Mouse (Mus musculus): ENCODE measurements around the gene Tbc1d22b. TPM values are rescaled to one million over a fixed set of nuclear protein-coding genes. Genes with fewer than 3 reads are reported as not detected.

The Tbc1d22b gene
- polyA plus RNA-seq, 1 experiment, result 47.8 TPM

DNA sequence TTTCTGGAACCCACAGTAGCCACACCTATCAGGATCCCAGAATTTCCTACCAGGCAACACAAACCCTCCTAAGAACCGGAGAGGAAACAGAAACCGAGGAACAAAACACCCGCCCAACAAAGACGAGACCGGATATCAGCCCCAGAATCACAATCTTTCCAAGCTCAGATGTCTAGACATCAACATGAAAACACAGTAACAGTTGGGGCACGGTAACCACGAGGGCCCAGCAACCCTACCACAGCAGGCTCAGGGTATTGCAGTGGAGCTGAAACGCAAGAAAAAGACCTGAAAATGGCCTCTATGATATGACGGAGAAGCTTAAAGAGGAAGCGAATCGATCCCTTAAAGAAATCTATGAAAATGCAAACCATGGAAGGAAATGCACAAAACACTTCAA, 15.7 kb upstream of the Tbc1d22b start:
- no peaks in the 10 kb centered on the region for H3K27me3 ChIP-seq (ENCODE audit: control insufficient read depth, insufficient read depth, low read length)
- H3K27ac ChIP-seq (ENCODE audit: control insufficient read depth, insufficient read depth, low read length), result peak overlapping the region; percentile 26
- 38% methylated on average over 11 of the region's 11 CpGs for WGBS
- TF ChIP-seq POLR2A (IDR thresholded peaks at IDR 0.05; ENCODE audit: control insufficient read depth, extremely low read depth, insufficient read depth, low read length, poor library complexity), result no peak
- TF ChIP-seq CTCF (IDR thresholded peaks at IDR 0.05; ENCODE audit: borderline replicate concordance, control insufficient read depth, extremely low read depth, insufficient read depth, low read length, poor library complexity), result no peak
- DNase-seq, result peak; percentile 21
- H3K4me3 ChIP-seq (ENCODE audit: control insufficient read depth, insufficient read depth, low read length), result no peak overlapping the region
- H3K36me3 ChIP-seq (ENCODE audit: control insufficient read depth, insufficient read depth, low read length), result no peaks in the 10 kb centered on the region
- peaks cover 33% of the 10 kb centered on the region for H3K4me1 ChIP-seq (replicated peaks; ENCODE audit: control insufficient read depth, insufficient read depth, low read length)

- Histone ChIP-seq H3K36me3 (ENCODE audit: control insufficient read depth, insufficient read depth, low read length) (no peaks in the 10 kb centered on the region), H3K27ac (ENCODE audit: control insufficient read depth, insufficient read depth, low read length) (no peak overlapping the region), H3K4me3 (ENCODE audit: control insufficient read depth, insufficient read depth, low read length) (no peak overlapping the region), H3K27me3 (ENCODE audit: control insufficient read depth, insufficient read depth, low read length) (no peaks in the 10 kb centered on the region), H3K4me1 (replicated peaks; ENCODE audit: control insufficient read depth, insufficient read depth, low read length) (no peaks in the 10 kb centered on the region)
- TF ChIP-seq POLR2A (IDR thresholded peaks at IDR 0.05; ENCODE audit: control insufficient read depth, extremely low read depth, insufficient read depth, low read length, poor library complexity), result no peak
- TF ChIP-seq CTCF (IDR thresholded peaks at IDR 0.05; ENCODE audit: borderline replicate concordance, control insufficient read depth, extremely low read depth, insufficient read depth, low read length, poor library complexity), result no peak
- DNase-seq, result no peak
- 96% methylated on average over 8 of the region's 8 CpGs for WGBS
Measured at GRCm38 (mm10) chr17:29540426-29540825, 9.2 kb upstream of the Tbc1d22b start.

- no peaks in the 10 kb centered on the region for H3K36me3 ChIP-seq (ENCODE audit: control insufficient read depth, insufficient read depth, low read length)
- no peak overlapping the region for H3K4me3 ChIP-seq (ENCODE audit: control insufficient read depth, insufficient read depth, low read length)
- no peaks in the 10 kb centered on the region for H3K4me1 ChIP-seq (replicated peaks; ENCODE audit: control insufficient read depth, insufficient read depth, low read length)
- TF ChIP-seq CTCF (IDR thresholded peaks at IDR 0.05; ENCODE audit: borderline replicate concordance, control insufficient read depth, extremely low read depth, insufficient read depth, low read length, poor library complexity), result no peak
- TF ChIP-seq POLR2A (IDR thresholded peaks at IDR 0.05; ENCODE audit: control insufficient read depth, extremely low read depth, insufficient read depth, low read length, poor library complexity), result no peak
- no peak for DNase-seq
- 95% methylated on average over 14 of the region's 14 CpGs for WGBS
- H3K27ac ChIP-seq (ENCODE audit: control insufficient read depth, insufficient read depth, low read length), result no peak overlapping the region
- no peaks in the 10 kb centered on the region for H3K27me3 ChIP-seq (ENCODE audit: control insufficient read depth, insufficient read depth, low read length)
Measured at GRCm38 (mm10) chr17:29541419-29541818, 8.2 kb upstream of the Tbc1d22b start.

DNA sequence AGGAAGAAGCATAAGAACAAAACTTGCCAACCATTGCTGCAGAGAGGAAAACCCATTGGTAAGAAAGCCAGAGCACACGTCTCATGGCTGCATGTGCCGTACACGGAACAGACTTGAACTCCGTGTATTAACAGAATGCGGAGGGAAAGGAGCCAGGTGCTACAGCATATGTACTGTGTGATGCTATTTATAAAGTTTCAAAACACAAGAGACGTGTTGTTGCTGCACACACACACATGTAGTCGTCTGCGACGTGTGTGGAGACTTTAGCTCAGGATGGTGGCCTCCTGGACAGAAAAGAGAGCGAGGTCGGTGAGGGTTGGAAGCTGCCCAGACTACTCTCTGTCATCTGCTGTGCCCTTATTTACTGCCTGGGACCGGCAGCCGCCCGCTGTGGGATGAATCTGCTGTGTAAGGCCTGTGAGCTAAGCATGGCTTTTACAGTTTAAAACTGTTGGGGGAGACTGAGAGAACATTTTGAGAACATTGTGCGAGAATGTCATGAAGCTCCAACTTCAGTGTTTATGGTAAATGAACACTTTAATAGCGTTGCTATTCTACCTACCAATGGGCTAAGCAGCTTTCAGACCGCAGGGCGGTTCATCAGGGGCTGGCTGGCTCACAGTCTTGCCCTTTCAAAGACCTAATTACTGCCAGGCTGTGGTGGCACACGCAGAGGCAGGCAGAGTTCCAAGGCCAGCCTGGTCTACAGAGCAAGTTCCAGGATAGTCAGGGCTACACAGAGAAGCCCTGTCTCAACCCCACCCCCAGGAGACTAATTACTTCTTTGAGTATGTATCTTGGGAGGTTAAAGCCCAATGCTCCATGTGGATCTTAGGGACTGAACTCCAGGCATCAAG, 6.5 kb upstream of the Tbc1d22b start:
- Histone ChIP-seq H3K27ac (ENCODE audit: control insufficient read depth, insufficient read depth, low read length) (no peak overlapping the region), H3K4me3 (ENCODE audit: control insufficient read depth, insufficient read depth, low read length) (no peak overlapping the region), H3K27me3 (ENCODE audit: control insufficient read depth, insufficient read depth, low read length) (no peaks in the 10 kb centered on the region), H3K4me1 (replicated peaks; ENCODE audit: control insufficient read depth, insufficient read depth, low read length) (no peaks in the 10 kb centered on the region), H3K36me3 (ENCODE audit: control insufficient read depth, insufficient read depth, low read length) (no peaks in the 10 kb centered on the region)
- no peak for DNase-seq
- WGBS, result 98% methylated on average over 19 of the region's 19 CpGs
- TF ChIP-seq CTCF (IDR thresholded peaks at IDR 0.05; ENCODE audit: borderline replicate concordance, control insufficient read depth, extremely low read depth, insufficient read depth, low read length, poor library complexity) (no peak), POLR2A (IDR thresholded peaks at IDR 0.05; ENCODE audit: control insufficient read depth, extremely low read depth, insufficient read depth, low read length, poor library complexity) (no peak)

DNA sequence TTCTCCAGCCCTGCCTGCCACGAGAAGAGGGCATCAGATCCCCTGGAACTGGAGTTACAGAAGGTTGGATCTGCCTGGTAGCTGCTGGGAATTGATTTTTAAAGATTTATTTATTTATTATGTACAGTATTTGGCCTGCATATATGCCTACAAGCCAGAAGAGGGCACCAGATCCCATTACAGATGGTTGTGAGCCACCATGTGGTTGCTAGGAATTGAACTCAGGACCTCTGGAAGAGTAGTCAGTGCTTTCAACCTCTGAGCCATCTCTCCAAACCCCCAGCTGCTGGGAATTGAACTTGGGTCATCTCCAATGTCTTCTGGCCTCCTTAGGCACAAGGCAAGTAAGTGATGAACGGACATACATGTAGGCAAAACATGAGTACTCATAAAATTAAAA, 5.5 kb upstream of the Tbc1d22b start:
- Histone ChIP-seq H3K4me3 (ENCODE audit: control insufficient read depth, insufficient read depth, low read length) (no peak overlapping the region), H3K27me3 (ENCODE audit: control insufficient read depth, insufficient read depth, low read length) (no peaks in the 10 kb centered on the region), H3K4me1 (replicated peaks; ENCODE audit: control insufficient read depth, insufficient read depth, low read length) (no peaks in the 10 kb centered on the region), H3K36me3 (ENCODE audit: control insufficient read depth, insufficient read depth, low read length) (no peaks in the 10 kb centered on the region), H3K27ac (ENCODE audit: control insufficient read depth, insufficient read depth, low read length) (no peak overlapping the region)
- DNase-seq, result no peak
- WGBS, result 90% methylated on average over 2 of the region's 2 CpGs
- TF ChIP-seq CTCF (IDR thresholded peaks at IDR 0.05; ENCODE audit: borderline replicate concordance, control insufficient read depth, extremely low read depth, insufficient read depth, low read length, poor library complexity) (no peak), POLR2A (IDR thresholded peaks at IDR 0.05; ENCODE audit: control insufficient read depth, extremely low read depth, insufficient read depth, low read length, poor library complexity) (no peak)

- TF ChIP-seq CTCF (IDR thresholded peaks at IDR 0.05; ENCODE audit: borderline replicate concordance, control insufficient read depth, extremely low read depth, insufficient read depth, low read length, poor library complexity), result no peak
- whole genome bisulfite sequencing, result 97% methylated on average over 5 of the region's 5 CpGs
- Histone ChIP-seq H3K27me3 (ENCODE audit: control insufficient read depth, insufficient read depth, low read length) (no peaks in the 10 kb centered on the region), H3K36me3 (ENCODE audit: control insufficient read depth, insufficient read depth, low read length) (no peaks in the 10 kb centered on the region), H3K4me1 (replicated peaks; ENCODE audit: control insufficient read depth, insufficient read depth, low read length) (peaks cover 3% of the 10 kb centered on the region), H3K4me3 (ENCODE audit: control insufficient read depth, insufficient read depth, low read length) (no peak overlapping the region), H3K27ac (ENCODE audit: control insufficient read depth, insufficient read depth, low read length) (no peak overlapping the region)
- no peak for DNase-seq
Measured at GRCm38 (mm10) chr17:29545241-29545640, 4.3 kb upstream of the Tbc1d22b start.

Measured in thymus, adult 2 months (tissue).